Mouse (Mus musculus): ENCODE data around the gene Olfm4. TPM values are rescaled to one million over a fixed set of nuclear protein-coding genes. Genes with fewer than 3 reads are reported as not detected.

The Olfm4 gene
- 0.28 TPM in 1 of 2 replicates, not detected in the other for polyA plus RNA-seq (2012; ENCODE audit: insufficient read depth, low replicate concordance)

DNA sequence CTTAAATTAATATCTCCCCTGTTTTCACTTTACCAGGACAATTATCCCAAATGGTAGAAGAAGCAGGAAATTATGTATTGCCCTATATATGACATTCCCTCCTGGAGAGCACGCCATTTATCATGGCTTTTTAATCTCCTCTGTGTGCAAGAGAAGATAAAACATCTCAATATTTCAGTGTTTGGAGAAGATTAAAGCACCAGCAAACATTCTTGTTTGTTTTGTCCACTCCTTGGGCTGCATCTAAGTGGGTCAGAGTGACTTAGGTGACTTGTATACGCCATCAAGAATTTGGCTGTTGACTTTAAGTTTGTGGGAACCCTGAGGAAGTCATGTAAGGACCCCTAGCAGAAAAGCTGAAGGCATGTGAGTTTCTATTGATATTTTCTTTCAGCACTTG is at the start of gene Olfm4:
Gene Olfm4, plus strand, starts transcription at position 301 of the 400 bp plus-strand sequence.
- TF ChIP-seq FLI1 (IDR thresholded peaks at IDR 0.05; ENCODE audit: low read length) (no peak), GATA1 (IDR thresholded peaks at IDR 0.05; ENCODE audit: borderline replicate concordance, low read length) (no peak)
- H3K4me3 ChIP-seq (replicated peaks), result no peak within 1 kb of the TSS
- H3K27me3 ChIP-seq (replicated peaks), result no peaks in the 10 kb centered on the region
- peaks cover 6% of the 10 kb centered on the region; the same call in 1 of the 2 replicates for H3K9me3 ChIP-seq
- no peaks in the 10 kb centered on the region for H3K4me1 ChIP-seq
- H3K36me3 ChIP-seq (replicated peaks; ENCODE audit: low read length), result no peaks in the 10 kb centered on the region

- Histone ChIP-seq H3K4me1 (no peaks in the 10 kb centered on the region), H3K4me3 (replicated peaks) (no peak overlapping the region), H3K36me3 (replicated peaks; ENCODE audit: low read length) (no peaks in the 10 kb centered on the region), H3K9me3 (0 out of 2 replicates have a peak, but pooled peaks cover 3% of the 10 kb centered on the region), H3K27me3 (replicated peaks) (no peaks in the 10 kb centered on the region)
- TF ChIP-seq FLI1 (IDR thresholded peaks at IDR 0.05; ENCODE audit: low read length) (no peak), GATA1 (IDR thresholded peaks at IDR 0.05; ENCODE audit: borderline replicate concordance, low read length) (no peak)
Observed at GRCm38 (mm10) chr14:79934426-79934825, 49.5 kb upstream of the Olfm4 start.

DNA sequence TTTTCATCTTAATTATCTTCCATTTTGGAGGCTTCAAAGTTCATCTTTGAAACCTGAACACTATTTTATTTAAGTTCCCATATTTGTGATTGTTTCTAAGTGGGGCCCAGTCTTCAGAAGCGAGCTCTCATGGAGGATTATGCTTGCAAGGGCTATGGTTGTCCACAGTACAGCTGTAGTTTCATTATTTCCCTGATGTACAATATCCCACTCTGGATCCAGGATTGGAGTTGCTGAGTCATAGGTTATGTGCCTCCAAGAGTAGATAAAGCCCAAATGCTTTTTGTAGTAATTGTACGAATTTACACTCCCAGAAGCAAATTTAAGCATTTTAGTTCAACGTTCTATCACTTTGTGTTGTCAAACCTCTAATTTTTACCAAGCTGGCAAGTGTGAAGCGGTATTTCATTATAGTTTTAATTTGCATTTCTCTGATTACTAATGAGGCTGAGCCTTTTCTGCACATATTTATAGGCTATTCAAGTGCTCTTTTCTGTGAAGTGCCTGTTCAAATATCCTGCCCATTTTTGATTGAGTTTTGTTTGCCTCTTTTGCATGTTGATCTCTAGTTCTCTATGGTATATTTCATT is 46.9 kb upstream of the Olfm4 start:
- Histone ChIP-seq H3K9me3 (no peaks in the 10 kb centered on the region), H3K4me3 (replicated peaks) (no peak overlapping the region), H3K36me3 (replicated peaks; ENCODE audit: low read length) (no peaks in the 10 kb centered on the region), H3K4me1 (no peaks in the 10 kb centered on the region), H3K27me3 (replicated peaks) (no peaks in the 10 kb centered on the region)
- TF ChIP-seq FLI1 (IDR thresholded peaks at IDR 0.05; ENCODE audit: low read length) (no peak), GATA1 (IDR thresholded peaks at IDR 0.05; ENCODE audit: borderline replicate concordance, low read length) (no peak)

- H3K9me3 ChIP-seq, result no peaks in the 10 kb centered on the region
- H3K4me1 ChIP-seq, result no peaks in the 10 kb centered on the region
- no peak for TF ChIP-seq FLI1 (IDR thresholded peaks at IDR 0.05; ENCODE audit: low read length)
- no peak for TF ChIP-seq GATA1 (IDR thresholded peaks at IDR 0.05; ENCODE audit: borderline replicate concordance, low read length)
- no peak overlapping the region for H3K4me3 ChIP-seq (replicated peaks)
- H3K27me3 ChIP-seq (replicated peaks), result no peaks in the 10 kb centered on the region
- H3K36me3 ChIP-seq (replicated peaks; ENCODE audit: low read length), result no peaks in the 10 kb centered on the region
Observed at GRCm38 (mm10) chr14:79945876-79946275, 38.0 kb upstream of the Olfm4 start.

- Histone ChIP-seq H3K27me3 (replicated peaks) (no peaks in the 10 kb centered on the region), H3K9me3 (peaks cover 17% of the 10 kb centered on the region), H3K36me3 (replicated peaks; ENCODE audit: low read length) (no peaks in the 10 kb centered on the region), H3K4me1 (no peaks in the 10 kb centered on the region), H3K4me3 (replicated peaks) (no peak overlapping the region)
- TF ChIP-seq GATA1 (IDR thresholded peaks at IDR 0.05; ENCODE audit: borderline replicate concordance, low read length) (no peak), FLI1 (IDR thresholded peaks at IDR 0.05; ENCODE audit: low read length) (no peak)
Observed at GRCm38 (mm10) chr14:79955678-79956077, 28.2 kb upstream of the Olfm4 start.

DNA sequence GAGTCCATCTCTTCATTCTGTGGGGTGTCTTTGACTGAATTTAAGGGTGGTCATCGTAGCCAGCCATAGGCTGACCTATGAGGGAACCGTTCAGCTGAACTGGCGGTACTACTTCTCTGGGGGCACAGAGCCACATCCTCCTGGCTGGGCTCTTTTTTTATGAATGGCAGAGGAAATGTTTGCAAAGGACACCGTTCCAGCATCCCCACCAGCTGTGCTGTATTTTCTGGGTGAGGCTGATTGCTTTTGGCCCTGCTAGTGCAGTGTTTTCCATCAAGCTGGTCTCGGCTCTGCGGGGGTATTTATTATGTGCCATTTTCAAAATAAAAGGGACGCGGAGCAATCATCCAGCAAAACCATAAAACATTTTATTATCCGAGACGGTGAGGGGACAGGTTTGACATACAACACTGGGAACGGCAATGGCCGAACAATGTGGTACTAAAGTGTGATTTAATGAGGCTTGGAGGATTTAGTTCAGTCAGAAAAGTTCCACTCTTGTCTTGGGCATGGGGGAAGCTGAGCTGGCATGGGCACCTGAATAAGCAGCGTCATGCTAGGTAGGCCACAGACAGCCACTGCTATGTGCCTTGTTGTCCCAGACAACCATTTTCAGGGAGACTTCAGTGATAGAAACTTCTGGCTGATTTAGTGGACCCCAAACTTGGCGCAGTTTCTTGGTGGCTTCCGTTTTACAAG is 25.9 kb upstream of the Olfm4 start:
- Histone ChIP-seq H3K9me3 (peaks cover 17% of the 10 kb centered on the region), H3K4me1 (no peaks in the 10 kb centered on the region), H3K36me3 (replicated peaks; ENCODE audit: low read length) (no peaks in the 10 kb centered on the region), H3K4me3 (replicated peaks) (no peak overlapping the region), H3K27me3 (replicated peaks) (no peaks in the 10 kb centered on the region)
- no peak for TF ChIP-seq GATA1 (IDR thresholded peaks at IDR 0.05; ENCODE audit: borderline replicate concordance, low read length)
- TF ChIP-seq FLI1 (IDR thresholded peaks at IDR 0.05; ENCODE audit: low read length), result no peak

- Histone ChIP-seq H3K27me3 (replicated peaks) (no peaks in the 10 kb centered on the region), H3K4me3 (replicated peaks) (no peak overlapping the region), H3K4me1 (no peaks in the 10 kb centered on the region), H3K36me3 (replicated peaks; ENCODE audit: low read length) (no peaks in the 10 kb centered on the region), H3K9me3 (peaks cover 11% of the 10 kb centered on the region)
- TF ChIP-seq FLI1 (IDR thresholded peaks at IDR 0.05; ENCODE audit: low read length) (no peak), GATA1 (IDR thresholded peaks at IDR 0.05; ENCODE audit: borderline replicate concordance, low read length) (no peak)
Observed at GRCm38 (mm10) chr14:79961187-79961586, 22.7 kb upstream of the Olfm4 start.

DNA sequence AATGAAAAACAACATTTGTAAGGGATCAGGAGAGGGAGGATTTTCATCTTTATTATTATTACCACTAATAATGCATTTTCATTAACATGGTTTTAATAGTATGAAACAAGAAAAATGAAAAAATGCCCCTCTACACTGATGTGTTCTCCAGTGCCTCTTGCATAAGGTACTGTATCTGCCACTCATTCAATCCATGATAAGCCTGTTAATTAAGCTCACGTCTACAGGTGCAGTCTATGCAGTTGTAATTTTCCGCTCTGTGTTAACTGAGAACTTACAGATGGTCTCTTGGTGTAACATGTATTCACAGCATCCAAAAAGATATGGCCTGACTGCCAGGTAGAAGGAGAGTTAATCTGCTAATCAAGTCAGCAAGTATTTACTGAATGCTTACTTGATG is 22.3 kb upstream of the Olfm4 start:
- no peak overlapping the region for H3K4me3 ChIP-seq (replicated peaks)
- H3K36me3 ChIP-seq (replicated peaks; ENCODE audit: low read length), result no peaks in the 10 kb centered on the region
- H3K9me3 ChIP-seq, result peaks cover 11% of the 10 kb centered on the region
- no peaks in the 10 kb centered on the region for H3K27me3 ChIP-seq (replicated peaks)
- TF ChIP-seq FLI1 (IDR thresholded peaks at IDR 0.05; ENCODE audit: low read length), result no peak
- TF ChIP-seq GATA1 (IDR thresholded peaks at IDR 0.05; ENCODE audit: borderline replicate concordance, low read length), result no peak
- no peaks in the 10 kb centered on the region for H3K4me1 ChIP-seq

DNA sequence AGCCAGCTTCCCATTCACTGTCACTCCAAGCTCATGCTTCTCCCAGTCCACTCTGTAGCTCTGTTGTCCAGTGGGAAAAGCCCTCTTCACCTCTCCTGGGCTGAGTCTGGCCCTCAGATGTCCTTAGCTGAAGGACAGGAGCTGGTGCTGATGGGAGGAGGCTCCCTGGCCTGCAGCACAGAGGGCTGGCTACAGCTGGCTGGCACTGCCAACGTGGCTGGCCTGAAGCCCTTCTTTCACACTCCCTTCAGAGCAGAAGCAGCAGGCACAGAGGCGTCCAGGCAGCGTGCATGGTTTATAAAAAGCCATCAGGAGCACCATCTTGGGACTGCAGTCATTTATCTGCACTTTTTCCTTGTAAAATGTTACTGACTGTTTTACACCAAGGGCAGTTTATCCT is 13.7 kb upstream of the Olfm4 start:
- H3K27me3 ChIP-seq (replicated peaks), result no peaks in the 10 kb centered on the region
- peaks cover 30% of the 10 kb centered on the region for H3K9me3 ChIP-seq
- no peaks in the 10 kb centered on the region for H3K36me3 ChIP-seq (replicated peaks; ENCODE audit: low read length)
- peak overlapping the region; percentile 36 for H3K4me3 ChIP-seq (replicated peaks)
- no peaks in the 10 kb centered on the region for H3K4me1 ChIP-seq
- TF ChIP-seq FLI1 (IDR thresholded peaks at IDR 0.05; ENCODE audit: low read length), result no peak
- no peak for TF ChIP-seq GATA1 (IDR thresholded peaks at IDR 0.05; ENCODE audit: borderline replicate concordance, low read length)
